Mouse (Mus musculus) limb, embryonic 11.5 days (tissue): ENCODE results near the gene 4930407I10Rik. TPM values are rescaled to one million over a fixed set of nuclear protein-coding genes. Genes with fewer than 3 reads are reported as not detected.

Source experiments
- ATAC-seq: fragments of 200-750 bp; cut with Nextera tagmentation; 2 replicates; pipeline ENCODE4 v1.8.0; 2017; ENCODE audit warnings: low read depth; ENCODE audit not compliant: insufficient number of reproducible peaks, low FRiP score, low TSS enrichment
- DNase-seq: peaks from one replicate; pipeline ENCODE4 v3.0.0-alpha.2; 2015; ENCODE audit warnings: low spot score
- H3K27ac ChIP-seq: fragments of 300-500 bp; sonication (generic); replicated peaks from 2 replicates; pipeline ENCODE4 v1.5.1; 2014; ENCODE audit warnings: low read depth, mild to moderate bottlenecking, low read length
- H3K27me3 ChIP-seq: fragments of 300-500 bp; sonication (generic); 2 replicates; pipeline ENCODE4 v1.6.1; 2014; ENCODE audit warnings: mild to moderate bottlenecking, low read length, mixed read lengths; ENCODE audit not compliant: control insufficient read depth, insufficient read depth
- H3K36me3 ChIP-seq: fragments of 300-500 bp; sonication (generic); 2 replicates; pipeline ENCODE4 v1.6.1; 2014; ENCODE audit warnings: mild to moderate bottlenecking, low read length, moderate library complexity, mixed read lengths; ENCODE audit not compliant: control insufficient read depth, insufficient read depth
- H3K4me1 ChIP-seq: fragments of 300-500 bp; sonication (generic); 2 replicates; pipeline ENCODE4 v1.6.1; 2014; ENCODE audit warnings: low read length, mixed read lengths; ENCODE audit not compliant: control insufficient read depth, insufficient read depth
- H3K4me2 ChIP-seq: fragments of 300-500 bp; sonication (generic); 2 replicates; pipeline ENCODE4 v1.6.1; 2014; ENCODE audit warnings: low read depth, mild to moderate bottlenecking, moderate library complexity; ENCODE audit not compliant: severe bottlenecking
- H3K4me3 ChIP-seq: fragments of 300-500 bp; sonication (generic); 2 replicates; pipeline ENCODE4 v1.5.1; 2014; ENCODE audit warnings: low read depth, low read length
- H3K9ac ChIP-seq: fragments of 300-500 bp; sonication (generic); 2 replicates; pipeline ENCODE4 v1.6.1; 2014; ENCODE audit warnings: mild to moderate bottlenecking, low read length
- H3K9me3 ChIP-seq: fragments of 300-500 bp; sonication (generic); 2 replicates; pipeline ENCODE4 v1.6.1; 2016; ENCODE audit warnings: low read length; ENCODE audit not compliant: control insufficient read depth
- WGBS: fragments of 180-500 bp; shearing (Covaris S2); extraction: QIAGEN DNeasy Blood & Tissue Kit; methylation state at CpG from one replicate; pipeline ENCODE4 v1.1.7; 2014; 5-methylcytosine and 5-hydroxymethylcytosine counted together
- polyA plus RNA-seq: library from polyadenylated mRNA; unstranded; fragments of >200 nt; fragmentation: Nextera tagmentation; extraction: Ambion mirVana; gene quantifications from 2 replicates; pipeline ENCODE4 v1.2.1, GENCODE M21; 2014

Gene 4930407I10Rik
- polyA plus RNA-seq, 1 experiment from 2014 or later, result not detected

DNA sequence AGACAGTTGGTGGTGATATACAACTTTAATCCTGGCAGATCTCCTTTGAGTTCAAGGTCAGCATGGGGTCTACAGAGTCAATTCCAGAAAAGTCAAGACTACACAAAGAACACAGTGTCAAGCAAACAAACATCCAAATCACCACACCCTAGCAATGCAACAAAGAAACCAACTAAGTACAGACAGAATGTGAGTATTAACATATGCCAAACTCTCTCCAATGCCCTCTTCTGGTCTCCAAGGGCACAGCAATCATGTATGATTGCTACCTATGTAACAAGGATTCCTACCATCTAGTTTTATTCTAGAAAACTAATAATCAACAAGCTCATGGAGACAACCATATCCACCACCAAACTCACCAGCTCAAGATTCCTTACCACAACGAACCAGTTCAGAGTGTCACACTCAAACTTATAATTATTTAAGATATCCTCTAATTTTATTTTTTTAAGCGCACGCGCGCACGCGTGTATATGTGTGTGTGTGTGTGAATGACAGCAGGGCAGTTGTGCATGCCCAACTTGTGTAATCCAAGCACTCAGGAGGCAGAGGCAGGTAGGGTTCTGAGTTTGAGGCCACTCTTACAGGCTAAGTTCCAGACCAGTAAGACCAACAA is 14.7 kb upstream of the 4930407I10Rik start:
- Histone ChIP-seq H3K27me3 (no peaks in the 10 kb centered on the region), H3K27ac (no peak overlapping the region), H3K4me1 (peaks cover 3% of the 10 kb centered on the region; the same call in 1 of the 2 replicates), H3K4me2 (no peak overlapping the region), H3K9me3 (no peaks in the 10 kb centered on the region), H3K4me3 (no peak overlapping the region), H3K36me3 (peaks cover 9% of the 10 kb centered on the region; the same call in 1 of the 2 replicates), H3K9ac (no peak overlapping the region)
- WGBS, result 96% methylated on average over 7 of the region's 7 CpGs
- ATAC-seq (no peak), DNase-seq (no peak)

GRCm38 (mm10) chr15:82046246-82046891 is 12.6 kb upstream of the 4930407I10Rik start:
- Histone ChIP-seq H3K9ac (peak overlapping the region; percentile 90), H3K9me3 (no peaks in the 10 kb centered on the region), H3K27ac (no peak overlapping the region), H3K27me3 (no peaks in the 10 kb centered on the region), H3K36me3 (no peaks in the 10 kb centered on the region; the same call in 1 of the 2 replicates), H3K4me3 (peak overlapping the region; percentile 92), H3K4me1 (peaks cover 3% of the 10 kb centered on the region; the same call in 1 of the 2 replicates), H3K4me2 (peak overlapping the region; percentile 74)
- no peak for ATAC-seq
- WGBS, result 4% methylated on average over 26 of the region's 26 CpGs
- peak; percentile 23 for DNase-seq

- peak within 1 kb of the TSS; percentile 74 for H3K4me2 ChIP-seq
- no peaks in the 10 kb centered on the region; the same call in 1 of the 2 replicates for H3K36me3 ChIP-seq
- no peaks in the 10 kb centered on the region for H3K9me3 ChIP-seq
- under 1% methylated on average over 74 of the region's 74 CpGs for WGBS
- peak within 1 kb of the TSS; percentile 92 for H3K4me3 ChIP-seq
- ATAC-seq (peak; percentile 80), DNase-seq (peak; percentile 94)
- no peaks in the 10 kb centered on the region for H3K27me3 ChIP-seq
- H3K27ac ChIP-seq, result peak within 1 kb of the TSS; percentile 75
- peak within 1 kb of the TSS; percentile 90 for H3K9ac ChIP-seq
- peaks cover 3% of the 10 kb centered on the region; the same call in 1 of the 2 replicates for H3K4me1 ChIP-seq
Observed at GRCm38 (mm10) chr15:82047080-82047883, 11.7 kb upstream of the 4930407I10Rik start, which contains the start of gene Snu13. TSS of gene Snu13 (minus strand) at chr15:82047598.

- Histone ChIP-seq H3K36me3 (no peaks in the 10 kb centered on the region), H3K4me3 (no peak overlapping the region), H3K27me3 (no peaks in the 10 kb centered on the region), H3K4me1 (no peaks in the 10 kb centered on the region), H3K27ac (no peak overlapping the region), H3K4me2 (no peak overlapping the region), H3K9me3 (no peaks in the 10 kb centered on the region), H3K9ac (no peak overlapping the region)
- ATAC-seq (no peak), DNase-seq (no peak)
- 73% methylated on average over 5 of the region's 5 CpGs for WGBS
Observed at GRCm38 (mm10) chr15:82052544-82052943, 6.4 kb upstream of the 4930407I10Rik start.

- Histone ChIP-seq H3K4me3 (no peak overlapping the region), H3K9me3 (no peaks in the 10 kb centered on the region), H3K27ac (no peak overlapping the region), H3K4me2 (no peak overlapping the region), H3K9ac (no peak overlapping the region), H3K4me1 (no peaks in the 10 kb centered on the region), H3K27me3 (peaks cover 7% of the 10 kb centered on the region), H3K36me3 (no peaks in the 10 kb centered on the region)
- 60% methylated on average over 14 of the region's 14 CpGs for WGBS
- DNase-seq (no peak), ATAC-seq (no peak)
Observed at GRCm38 (mm10) chr15:82063909-82064308, 5.0 kb downstream of the 4930407I10Rik start.

GRCm38 (mm10) chr15:82065511-82065910 is 6.6 kb downstream of the 4930407I10Rik start:
- no peaks in the 10 kb centered on the region for H3K4me1 ChIP-seq
- WGBS, result 20% methylated on average over 7 of the region's 7 CpGs
- ATAC-seq (no peak; the same call in 1 of the 2 replicates), DNase-seq (peak; percentile 83)
- H3K9me3 ChIP-seq, result no peaks in the 10 kb centered on the region; the same call in 1 of the 2 replicates
- H3K27ac ChIP-seq, result no peak overlapping the region
- no peak overlapping the region for H3K9ac ChIP-seq
- no peaks in the 10 kb centered on the region for H3K36me3 ChIP-seq
- H3K4me2 ChIP-seq, result no peak overlapping the region
- no peak overlapping the region for H3K4me3 ChIP-seq
- H3K27me3 ChIP-seq, result peaks cover 22% of the 10 kb centered on the region

DNA sequence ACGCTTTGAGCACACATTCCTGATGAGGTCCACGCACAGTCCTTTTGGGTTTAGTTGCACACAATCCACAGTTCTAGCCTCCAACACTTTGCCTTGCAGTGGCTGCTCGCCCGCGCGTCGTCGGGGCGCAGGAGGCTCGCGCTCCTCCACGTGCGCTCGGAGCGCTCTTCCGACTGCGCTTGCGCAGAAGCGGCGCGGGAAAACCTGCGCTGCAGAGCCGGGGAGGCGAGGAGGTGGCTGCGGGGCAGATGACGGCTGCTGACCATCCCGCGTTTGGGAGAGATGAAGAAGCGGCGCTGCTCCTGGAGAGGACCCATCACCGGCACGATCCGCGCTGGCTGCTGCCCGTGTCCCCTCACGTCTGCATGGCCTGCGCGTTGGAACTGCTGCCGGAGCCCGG is 10.9 kb downstream of the 4930407I10Rik start, which contains the start of gene Mei1:
Mei1 (plus strand) TSS at position 99 of the 400 bp plus-strand sequence.
- H3K4me3 ChIP-seq, result 0 out of 2 replicates have a peak within 1 kb of the TSS, but pooled peaks have one; percentile 5
- no peaks in the 10 kb centered on the region for H3K4me1 ChIP-seq
- DNase-seq (peak; percentile 37), ATAC-seq (no peak)
- no peak within 1 kb of the TSS for H3K27ac ChIP-seq
- H3K9me3 ChIP-seq, result no peaks in the 10 kb centered on the region; the same call in 1 of the 2 replicates
- H3K4me2 ChIP-seq, result peak within 1 kb of the TSS; percentile 30
- H3K27me3 ChIP-seq, result peaks cover 27% of the 10 kb centered on the region
- H3K9ac ChIP-seq, result no peak within 1 kb of the TSS
- H3K36me3 ChIP-seq, result no peaks in the 10 kb centered on the region
- 21% methylated on average over 40 of the region's 40 CpGs for WGBS
